Mouse (Mus musculus): ENCODE results near the gene Fam118b. TPM values are rescaled to one million over a fixed set of nuclear protein-coding genes. Genes with fewer than 3 reads are reported as not detected.
A peak's percentile ranks its signal among the peaks of the same experiment; 100 is the strongest.

The Fam118b gene
- 12.7 and 13.6 TPM in 2 replicates for total RNA-seq (2021)
- long read RNA-seq, transcript Fam118b-201 (8 exons, 1,860 nt): major isoform, 5 of 10 reads
- long read RNA-seq, partial matches to known transcripts: 1 of 10 reads
- long read RNA-seq, other reads (novel, unspliced or antisense): 1 of 10 reads

DNA sequence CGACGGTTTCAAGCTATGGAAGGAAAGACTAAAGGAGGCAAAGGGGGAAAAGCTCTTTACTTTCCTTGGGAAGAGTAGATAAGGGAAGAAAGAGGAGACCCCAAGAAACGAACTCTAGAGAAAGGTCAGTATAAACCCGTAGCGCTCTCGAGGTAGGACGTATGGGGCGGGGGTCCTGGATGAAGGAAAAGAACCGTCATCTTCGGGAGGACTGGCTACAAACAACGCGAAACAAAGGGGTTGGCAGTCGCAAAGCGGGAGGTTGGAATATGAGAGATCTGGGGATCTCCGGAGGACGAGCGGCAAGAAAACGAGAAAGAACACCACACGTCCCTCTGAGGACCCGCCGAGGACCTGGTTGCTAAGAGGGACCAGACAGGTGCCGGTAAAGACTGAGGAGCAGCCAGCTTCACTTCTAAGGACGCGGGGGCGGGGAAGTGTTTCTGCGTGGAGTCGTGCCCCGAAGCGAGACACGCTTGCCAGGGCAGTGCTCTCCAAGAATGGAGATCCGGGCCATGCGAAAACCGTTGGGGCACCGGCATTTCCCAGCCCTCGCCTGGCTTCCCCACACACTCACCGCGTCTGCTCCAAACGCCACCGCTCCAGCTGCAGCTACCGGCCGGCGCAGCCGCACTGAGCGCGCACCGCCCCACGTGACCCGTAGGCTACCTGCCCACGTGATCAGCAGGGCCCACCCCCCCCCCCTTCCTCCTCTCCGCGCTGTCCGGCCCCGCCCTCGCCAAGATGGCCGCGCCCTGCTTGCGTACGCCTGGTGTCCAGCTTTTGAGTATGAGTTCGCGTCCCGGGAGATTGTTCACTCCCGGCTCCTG is at the start of gene Fam118b, which contains the start of gene Rpusd4:
Gene Fam118b, minus strand, starts transcription at position 660 of the 830 bp plus-strand sequence.
Gene Rpusd4, plus strand, starts transcription at position 720 of the 830 bp plus-strand sequence.
- DNase-seq: peak; percentile 94

DNA sequence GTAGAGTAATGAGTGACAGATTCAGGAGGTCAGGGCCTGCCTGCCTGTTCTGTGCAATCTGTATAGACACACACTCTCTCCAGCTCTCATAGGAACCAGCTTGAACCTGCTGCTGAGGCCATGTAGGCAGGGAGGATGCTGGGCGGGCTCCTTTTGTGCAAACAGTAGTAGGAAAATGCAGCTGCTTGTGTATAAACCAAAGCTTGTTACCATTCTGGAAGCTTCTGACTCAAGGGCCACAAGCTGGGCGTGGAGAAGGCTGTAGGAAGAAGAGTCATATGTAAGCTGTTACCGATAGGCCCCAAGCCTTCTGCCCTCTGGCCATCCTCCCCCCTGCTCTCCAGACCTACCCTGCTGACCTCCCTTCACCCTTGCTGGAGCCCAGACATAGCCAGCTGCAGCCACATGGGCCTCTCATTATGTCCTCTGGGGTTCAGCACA is 49.2 kb upstream of the Fam118b start:
- no peak for DNase-seq

DNA sequence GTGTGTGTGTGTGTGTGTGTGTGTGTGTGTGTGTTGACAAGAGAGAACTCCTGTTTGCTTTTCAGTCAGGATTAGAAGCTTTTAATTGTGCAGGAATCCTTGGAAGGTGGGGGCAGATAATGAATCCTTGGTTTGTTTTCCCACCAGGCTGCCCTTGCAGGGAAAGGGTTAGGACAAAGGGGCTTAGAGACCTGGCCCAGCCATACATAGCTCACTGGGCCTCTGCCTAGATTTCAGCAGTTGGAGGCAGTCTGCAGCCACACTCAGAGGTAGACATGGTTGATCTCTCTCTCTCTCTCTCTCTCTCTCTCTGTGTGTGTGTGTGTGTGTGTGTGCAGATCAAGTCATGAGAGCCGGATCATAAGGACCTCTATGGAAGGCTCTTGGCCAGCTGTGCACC is 46.6 kb upstream of the Fam118b start:
- DNase-seq: no peak

DNA sequence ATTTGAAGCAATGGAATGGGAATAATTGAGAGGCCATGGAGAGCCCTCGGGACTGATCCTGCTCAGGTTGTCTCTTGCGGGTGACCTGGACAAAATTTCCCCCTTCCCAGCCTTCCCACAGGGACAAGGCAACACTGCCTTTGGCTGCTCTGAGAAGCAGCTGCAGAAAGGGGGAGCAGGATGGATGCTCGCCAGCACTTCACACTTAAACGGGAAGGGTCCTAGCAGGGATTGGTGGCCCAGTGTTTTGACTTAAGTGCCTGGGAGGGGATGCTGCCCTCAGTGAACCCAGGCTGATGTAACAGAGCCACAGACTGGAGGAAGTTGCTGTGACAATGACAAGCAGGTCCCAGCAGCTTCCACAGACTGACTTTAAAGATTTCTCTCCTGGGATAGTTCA is 46.0 kb upstream of the Fam118b start:
- no peak for DNase-seq

DNA sequence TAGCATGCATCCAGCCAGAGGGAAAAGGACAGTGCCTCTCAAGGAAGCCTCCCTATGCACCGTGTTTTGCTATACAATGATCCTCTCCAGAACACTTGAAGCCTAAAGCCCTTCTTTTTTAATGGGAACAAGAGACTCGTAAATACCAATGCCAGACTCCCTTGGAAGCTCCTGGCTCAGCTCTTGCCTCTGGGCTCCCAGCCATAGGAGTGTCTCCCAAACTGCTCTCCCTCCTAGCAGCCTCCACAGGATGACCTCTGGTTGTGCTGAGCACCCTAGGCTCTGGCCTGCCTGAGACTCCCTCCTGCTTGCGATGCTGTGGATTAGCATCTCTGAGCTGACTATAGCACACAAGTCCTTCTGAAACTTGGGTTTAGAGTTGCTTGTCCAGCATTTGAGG is 44.9 kb upstream of the Fam118b start:
- peak; percentile 17 for DNase-seq

DNA sequence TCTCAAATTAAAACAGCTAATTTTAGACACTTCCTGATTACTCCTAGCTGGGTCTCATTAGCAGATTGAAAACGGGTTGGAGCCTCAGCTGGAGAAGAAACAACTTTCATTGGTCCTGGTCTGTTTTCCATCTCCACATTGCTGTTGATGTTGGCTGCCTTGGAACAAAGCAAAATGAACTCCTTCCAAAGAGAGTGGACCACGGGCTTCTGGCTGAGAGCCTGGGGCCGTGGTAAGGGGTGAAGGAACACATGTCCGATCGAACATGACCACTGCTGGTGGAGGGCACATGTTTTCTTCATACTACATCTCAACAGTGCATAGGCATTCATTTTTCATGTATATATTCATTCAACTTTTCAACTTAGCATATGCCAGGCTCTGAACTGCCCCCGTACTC is 42.8 kb upstream of the Fam118b start:
- no peak for DNase-seq

DNA sequence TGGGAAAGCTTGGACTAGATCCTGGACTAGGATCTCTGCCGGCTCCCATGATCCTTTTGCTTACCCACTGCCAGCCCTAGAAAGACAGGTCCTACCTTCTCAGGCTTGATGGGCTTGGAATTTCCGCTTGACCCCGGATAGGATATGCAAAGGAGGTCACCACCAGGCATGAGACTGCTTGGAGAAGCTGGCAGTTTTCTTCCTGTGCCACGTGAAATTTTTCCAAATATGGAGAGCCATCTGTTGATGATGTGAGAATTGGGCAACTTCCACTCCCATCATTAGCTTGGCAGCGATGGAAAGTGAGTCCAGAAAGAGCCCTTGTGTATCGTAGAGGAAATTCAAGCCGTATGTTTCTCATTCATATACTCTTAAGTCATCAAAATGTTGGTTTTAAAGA is 39.9 kb upstream of the Fam118b start:
- DNase-seq: no peak

DNA sequence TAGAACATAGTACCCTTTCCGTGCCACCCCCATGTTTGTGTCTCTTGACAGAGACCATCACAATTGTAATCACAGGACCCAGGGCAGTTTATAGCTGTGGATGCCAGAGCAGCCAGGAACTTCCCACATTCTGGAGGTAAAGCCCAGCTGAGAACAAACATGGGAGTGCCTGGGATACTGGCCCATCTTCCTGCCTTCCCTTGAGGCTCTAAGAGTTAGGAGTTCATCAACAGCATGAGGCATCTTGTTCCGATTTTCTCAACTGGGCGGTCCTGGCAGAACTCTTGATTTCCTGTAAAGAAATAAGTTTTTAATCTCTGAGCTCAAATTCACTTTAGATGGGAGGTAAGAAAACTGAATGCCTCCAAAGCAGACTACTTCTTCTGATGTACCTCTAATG is 34.6 kb upstream of the Fam118b start:
- no peak for DNase-seq

DNA sequence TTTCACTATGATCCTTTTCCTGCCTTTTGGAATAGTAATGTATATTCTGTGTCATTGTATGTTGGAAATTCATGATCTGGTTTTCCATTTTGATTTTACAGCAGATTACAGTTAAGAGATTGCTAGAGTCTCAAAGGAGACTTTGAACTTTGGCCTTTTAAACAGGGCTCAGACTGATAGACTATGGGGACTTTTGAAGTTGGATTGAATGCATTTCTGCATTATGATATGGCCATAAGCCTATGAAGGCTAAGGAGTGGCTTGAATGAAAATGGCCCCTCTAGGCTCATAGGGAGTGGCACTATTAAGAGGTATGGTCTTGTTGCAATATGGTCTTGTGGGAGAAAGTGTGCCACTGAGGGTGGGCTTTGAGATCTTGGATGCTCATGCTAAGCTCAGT is 30.2 kb upstream of the Fam118b start:
- no peak for DNase-seq

DNA sequence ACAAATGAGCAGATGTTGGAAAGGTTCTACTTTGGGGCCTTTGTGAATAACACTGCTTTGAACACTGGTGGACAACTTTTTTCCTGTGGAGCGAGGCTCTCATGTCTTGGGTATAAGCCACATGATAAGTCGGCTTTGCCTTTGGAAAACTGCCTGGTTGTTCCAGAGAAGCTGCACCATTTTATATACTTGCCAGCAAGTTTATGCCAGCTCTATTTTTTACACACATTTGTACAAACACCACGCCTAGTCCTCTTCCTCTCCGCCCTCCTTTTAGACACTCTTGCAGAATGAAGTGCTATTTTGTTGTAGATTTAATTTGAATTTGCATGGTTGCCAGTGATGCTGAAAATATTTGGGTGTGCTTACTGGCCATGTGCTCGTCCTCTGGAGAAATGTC is 25.9 kb upstream of the Fam118b start:
- DNase-seq: no peak

DNA sequence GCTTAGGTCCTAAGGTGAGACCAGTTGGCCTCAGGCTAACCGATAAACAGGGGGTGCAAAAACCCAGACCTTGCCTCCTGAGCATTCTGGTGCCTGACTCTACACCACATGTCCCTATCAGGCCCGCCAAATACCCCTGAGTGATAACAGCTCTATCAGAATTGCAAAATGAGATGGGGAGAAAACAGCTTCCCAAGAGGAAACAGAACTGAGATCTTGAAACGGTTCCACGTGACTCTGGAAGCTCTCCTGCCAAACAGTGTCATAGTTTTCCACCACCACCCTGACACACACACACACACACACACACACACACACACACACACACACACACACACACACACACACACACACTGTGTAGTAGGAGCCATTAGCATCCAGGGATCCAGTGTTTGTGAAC is 23.3 kb upstream of the Fam118b start:
- no peak for DNase-seq

DNA sequence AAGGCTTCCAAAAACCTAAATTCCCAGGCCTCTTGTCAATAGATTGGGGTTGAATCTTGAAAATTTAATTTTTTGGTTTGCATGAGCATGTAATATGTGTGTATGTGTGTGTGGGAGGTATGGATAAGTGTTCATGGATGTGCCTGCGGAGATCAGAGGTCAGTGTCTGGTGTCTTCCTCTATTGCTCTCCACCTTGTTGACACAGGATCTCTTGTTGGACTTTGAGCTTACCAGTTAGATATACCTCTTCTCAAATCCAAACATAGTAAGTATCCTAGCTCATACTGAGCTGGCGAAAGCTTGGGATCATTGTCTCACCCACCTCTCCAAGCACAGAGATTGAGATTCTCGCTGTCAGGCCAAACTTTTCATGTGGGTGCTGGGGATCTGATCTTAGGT is 22.8 kb upstream of the Fam118b start:
- DNase-seq: no peak

DNA sequence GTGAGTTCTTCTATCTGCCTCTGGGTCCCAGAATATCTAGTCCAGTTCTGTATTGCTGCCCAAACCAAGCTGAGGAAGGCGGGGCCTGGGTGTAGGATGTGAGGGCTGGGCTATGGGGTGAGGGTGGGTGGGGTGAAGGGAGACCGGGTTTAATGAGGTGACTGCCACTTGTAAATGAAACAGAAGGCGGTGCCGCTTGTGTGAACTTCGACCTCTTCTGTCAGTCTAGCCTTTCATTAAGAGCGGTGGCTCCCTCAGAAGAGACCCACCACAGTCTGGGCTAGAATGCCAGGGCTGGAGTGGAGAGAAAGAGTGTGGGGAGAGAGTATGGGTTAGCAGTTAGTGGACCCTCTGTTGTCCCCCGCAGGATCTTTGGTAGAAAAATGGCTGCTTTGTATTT is 22.4 kb upstream of the Fam118b start:
- no peak for DNase-seq

DNA sequence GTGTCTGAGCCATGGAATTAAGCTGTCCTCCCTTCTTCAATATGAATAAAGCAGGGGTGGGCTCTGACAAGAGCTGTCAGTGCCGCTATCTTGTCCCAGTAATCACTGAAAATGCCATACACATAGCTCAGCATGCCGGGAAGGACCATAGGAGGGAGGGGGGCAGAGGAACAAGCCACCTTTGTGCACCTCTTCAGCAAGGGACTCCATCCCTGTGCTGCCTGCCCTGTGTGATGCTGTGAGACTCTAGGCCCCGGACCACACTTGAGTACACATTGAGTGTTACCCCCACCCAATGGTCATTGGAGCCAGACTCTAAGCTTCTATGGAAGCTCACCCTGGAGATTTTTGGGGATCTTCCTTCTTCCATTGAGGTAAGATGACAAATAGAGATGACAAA is 18.7 kb upstream of the Fam118b start:
- no peak for DNase-seq

DNA sequence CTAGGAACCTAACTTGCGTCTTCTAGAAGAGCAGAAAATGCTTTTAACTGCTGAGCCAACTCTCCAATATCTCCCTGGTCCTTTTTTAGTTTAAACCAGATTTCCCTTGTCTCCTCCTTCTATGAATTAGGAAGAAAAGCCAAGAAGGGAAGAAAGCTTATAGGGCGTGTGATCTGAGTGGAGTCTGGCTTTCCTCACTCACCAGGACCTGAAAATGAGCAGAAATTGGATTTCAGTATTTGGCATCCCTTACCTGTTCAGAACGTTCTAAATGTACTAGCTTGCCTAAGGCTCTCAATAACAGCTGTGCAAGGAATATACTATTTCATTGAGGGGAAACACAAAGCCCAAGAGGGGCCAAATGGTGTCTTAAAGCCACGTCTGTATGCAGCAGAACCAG is 16.7 kb upstream of the Fam118b start:
- no peak for DNase-seq

DNA sequence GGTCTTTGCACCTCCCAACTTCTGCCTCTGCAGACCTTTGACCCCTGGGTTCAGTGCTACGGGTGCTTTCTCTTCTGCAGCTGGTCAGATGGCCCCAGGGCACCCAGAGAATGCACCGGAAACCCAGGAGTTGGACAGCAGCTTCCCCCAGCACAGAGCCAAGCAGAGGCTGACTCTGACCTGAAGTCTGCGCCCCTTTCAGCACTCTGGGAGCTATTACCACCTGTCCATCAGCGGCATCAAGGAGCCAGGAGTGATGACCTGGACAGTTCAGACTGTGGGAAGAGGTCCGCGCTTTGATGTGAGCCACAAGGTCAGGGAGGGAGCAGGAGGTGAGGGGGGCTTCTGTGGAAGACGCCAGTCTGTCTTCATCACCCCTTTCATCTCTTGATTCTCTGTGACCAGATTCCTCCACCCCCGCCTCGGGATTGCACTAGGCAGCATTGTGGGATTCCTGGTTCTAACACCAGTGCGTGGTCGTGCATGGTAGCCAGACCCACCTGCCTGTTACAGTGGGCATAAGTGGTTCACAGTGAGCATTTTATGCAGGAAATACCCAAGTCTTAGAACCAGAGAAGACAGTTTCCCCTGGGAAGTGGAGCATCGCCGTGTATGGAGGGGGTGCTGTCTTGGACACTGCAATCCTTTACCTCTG is 15.9 kb upstream of the Fam118b start:
- no peak for DNase-seq

DNA sequence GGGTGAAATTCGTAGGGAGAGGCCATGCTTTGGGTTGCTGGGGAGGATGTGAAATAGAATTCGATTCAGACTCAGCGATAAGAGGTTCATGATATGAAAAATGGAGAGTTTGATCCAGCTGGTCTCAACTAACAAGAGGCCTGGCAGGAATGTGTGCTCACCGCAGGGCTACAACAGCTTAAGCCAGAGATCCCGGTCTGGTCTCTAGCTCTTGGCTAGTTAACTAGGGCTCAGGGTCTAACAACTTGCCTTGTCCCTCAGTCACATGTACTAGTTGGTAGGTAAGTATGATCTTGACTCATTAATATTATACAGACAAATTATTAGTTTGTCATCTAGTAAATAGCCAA is 15.2 kb upstream of the Fam118b start:
- DNase-seq: no peak

DNA sequence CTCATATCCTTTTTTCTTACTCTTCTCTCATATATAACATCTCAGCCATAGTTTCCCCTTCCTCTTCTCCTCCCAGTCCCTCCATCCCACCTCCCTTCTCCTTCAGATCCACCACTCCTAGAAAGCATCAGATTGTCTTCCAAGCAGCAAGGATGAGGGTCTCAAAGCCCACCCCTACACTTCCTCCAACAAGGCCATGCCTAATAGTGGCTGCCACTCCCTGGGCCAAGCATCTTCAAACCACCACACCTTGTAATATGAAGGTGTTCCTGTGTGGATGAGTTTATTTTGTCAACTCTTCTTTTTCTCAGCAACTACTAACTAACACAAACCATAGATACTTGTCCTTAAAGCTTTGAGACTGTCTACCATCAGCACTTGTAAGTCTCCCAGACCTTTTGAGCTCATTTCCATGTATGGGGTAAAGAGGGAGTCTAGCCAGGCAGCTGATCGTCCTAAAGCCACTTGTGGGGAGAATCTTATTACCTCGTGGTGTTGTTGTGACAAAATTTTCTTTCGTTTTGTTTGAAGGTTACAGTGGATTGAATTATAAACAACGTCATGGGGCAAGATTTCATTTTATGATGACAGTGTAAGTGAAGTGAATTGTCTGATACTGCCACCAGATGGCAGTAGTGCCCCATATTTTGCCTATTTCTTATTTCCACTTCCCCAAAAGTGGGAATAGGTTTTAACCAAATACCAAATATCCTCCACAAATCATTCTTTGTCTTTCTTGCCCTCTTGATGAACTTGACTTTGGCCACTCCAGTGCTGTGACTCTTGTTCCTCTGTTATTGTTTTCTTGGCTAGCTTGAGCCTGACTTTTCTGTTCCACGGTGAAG is 14.6 kb upstream of the Fam118b start:
- DNase-seq: peak; percentile 27

DNA sequence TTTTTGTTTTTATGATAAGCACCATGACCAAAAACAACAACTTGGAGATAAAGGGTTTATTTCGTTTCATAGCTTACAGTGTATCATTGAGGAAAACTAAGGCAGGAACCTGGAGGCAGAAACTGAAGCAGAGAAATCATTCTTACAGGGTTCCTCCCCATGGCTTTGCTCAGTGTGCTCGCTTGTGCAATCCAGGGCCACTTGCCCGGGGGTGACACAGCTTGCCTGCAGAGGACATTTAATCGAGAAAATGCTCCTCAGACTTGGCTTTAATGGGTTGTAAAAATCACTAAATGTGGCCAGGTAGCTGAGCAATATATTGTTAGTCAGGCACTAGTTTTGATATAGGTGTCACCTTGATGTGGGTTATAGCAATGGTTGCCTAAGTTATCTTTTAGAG is 10.8 kb upstream of the Fam118b start:
- DNase-seq: no peak

DNA sequence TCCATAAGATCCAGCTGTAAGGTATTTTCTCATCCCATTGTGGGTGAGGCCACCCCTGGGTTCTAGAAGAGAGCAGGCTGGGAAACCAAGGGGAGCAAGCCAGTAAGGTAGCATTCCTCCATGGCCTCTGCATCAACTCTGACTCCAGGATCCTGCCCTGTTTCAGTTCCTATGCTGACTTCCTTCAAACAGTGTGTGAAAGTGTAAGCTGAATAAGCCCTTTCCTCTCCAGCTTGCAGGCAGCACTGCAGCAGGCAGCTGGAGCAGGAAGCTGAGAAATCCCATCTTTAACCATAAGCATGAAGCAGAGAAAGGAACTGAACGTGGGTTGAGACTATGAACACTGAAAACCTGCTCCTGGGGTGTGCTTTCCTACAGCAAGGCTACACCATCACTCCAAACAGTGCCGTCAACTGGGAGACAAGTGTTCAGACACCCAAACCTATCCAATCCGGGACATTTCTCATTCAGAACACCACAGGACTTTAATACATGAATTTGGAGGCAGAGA is 10.3 kb upstream of the Fam118b start:
- DNase-seq: no peak

DNA sequence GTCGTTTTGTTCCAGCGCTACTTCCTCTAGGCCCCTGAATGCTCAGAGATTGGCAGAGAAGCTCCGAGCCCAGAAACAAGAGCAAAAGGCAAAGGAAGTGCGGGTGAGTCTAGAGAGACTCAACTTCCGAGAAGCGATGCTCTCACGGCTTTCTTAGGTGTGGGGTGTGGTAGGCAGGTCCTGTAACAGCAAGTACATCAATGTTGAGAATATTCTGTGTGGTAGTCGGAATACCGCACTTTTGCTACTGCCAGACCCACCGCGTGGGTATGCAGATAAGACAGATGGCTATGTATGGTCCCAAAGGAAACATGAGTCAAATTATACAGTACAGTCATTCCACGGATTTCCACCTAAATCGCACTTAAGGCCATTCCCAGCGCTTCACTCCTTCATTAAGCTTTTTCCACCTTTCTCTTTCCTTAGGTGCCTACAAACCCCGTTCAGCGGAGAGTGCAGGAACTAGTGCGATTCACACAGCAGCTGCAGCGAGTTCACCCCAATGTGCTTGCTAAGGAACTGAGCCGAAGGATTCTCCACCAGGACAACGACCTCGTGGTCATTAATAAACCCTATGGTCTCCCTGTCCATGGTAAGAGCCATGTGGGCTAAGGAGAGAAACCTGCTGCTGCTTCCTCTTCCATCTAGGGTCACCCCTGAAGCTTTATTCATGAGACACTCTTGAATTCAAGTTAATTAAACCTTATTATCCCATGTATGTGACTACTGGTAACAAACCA is 541 bp upstream of the Fam118b start:
- DNase-seq: no peak

DNA sequence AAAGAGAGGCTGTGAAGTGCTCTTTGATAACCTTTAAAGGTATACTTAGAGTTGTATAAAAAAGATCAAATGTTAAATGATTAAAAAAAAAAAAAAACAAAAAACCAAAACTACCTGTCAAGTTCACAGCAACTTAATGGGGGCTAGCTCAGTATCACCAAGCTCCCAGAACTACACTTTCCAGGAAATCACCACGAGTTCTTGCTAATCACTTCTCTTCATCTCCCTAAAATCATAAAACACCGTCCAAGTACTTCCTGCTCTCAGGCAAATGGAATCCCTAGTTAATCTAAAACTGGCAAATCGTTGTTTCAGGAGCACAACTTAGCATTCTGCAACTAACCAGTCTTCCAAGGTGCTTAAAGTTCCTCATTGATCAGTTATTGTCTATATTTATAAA is 3.1 kb downstream of the Fam118b start:
- DNase-seq: no peak
